Mouse (Mus musculus): ENCODE data around the gene Pax7.

GRCm38 (mm10) chr4:139840939-139841500 lies 7.7 kb upstream of the Pax7 start:
- TF ChIP-seq CTCF (IDR thresholded peaks at IDR 0.05 in 2 of 3, conservative IDR thresholded peaks at IDR 0.05 in 1 of 3; ENCODE audit: control insufficient read depth in 1 of 3, insufficient read depth in 1 of 3, low read depth in 2 of 3, low read length in 3 of 3, poor library complexity in 1 of 3, severe bottlenecking in 1 of 3) (no peak), POLR2A (IDR thresholded peaks at IDR 0.05; ENCODE audit: control insufficient read depth in 1 of 2, insufficient read depth in 1 of 2, low read depth in 1 of 2, low read length in 2 of 2, poor library complexity in 1 of 2) (no peak), SIN3A (IDR thresholded peaks at IDR 0.05; ENCODE audit: low read length) (no peak), POLR2AphosphoS2 (IDR thresholded peaks at IDR 0.05; ENCODE audit: low read length) (no peak), NRF1 (IDR thresholded peaks at IDR 0.05; ENCODE audit: insufficient read depth, low read depth, low read length, poor library complexity, severe bottlenecking) (no peak)
